Comparison of ENCODE assay signal across 8 mouse cellular contexts in the genomic region with DNA sequence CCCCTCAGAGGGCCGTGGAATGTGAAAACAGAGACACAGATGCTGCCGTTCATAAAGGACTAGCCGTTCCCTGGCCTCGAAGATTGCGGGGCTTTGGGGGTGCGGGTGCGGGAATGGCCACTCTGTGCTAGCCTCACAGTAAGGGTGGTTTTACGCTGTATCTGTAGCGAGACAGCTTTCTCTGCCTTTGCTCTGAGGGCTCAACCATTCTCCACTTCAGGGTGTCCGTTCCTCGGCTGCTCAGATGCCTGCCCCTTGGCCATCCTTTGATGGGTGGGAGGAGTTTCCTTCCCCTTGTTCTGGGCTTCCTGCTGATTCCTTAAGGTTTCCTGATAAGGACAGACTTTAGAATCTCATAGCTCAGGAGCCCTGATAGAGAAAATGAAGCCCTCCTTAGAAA. TPM values are rescaled to one million over a fixed set of nuclear protein-coding genes. Genes with fewer than 3 reads are reported as not detected.
A peak's percentile ranks its signal among the peaks of the same experiment; 100 is the strongest.
DNase-seq lines count a peak whose midpoint lies in the region; ATAC-seq and TF ChIP-seq lines count a peak whose summit lies in the region.

No protein-coding gene starts in this region.

- no peak for TF ChIP-seq POLR2A in spleen, adult 2 months (IDR thresholded peaks at IDR 0.05; ENCODE audit: low read depth, low read length)
- TF ChIP-seq POLR2A in limb, embryonic 14.5 days (IDR thresholded peaks at IDR 0.05; ENCODE audit: borderline replicate concordance, extremely low read depth, insufficient read depth, insufficient read length) = no peak
- TF ChIP-seq POLR2A in myocyte (IDR thresholded peaks at IDR 0.05; ENCODE audit: insufficient read length, low read depth) = no peak

- H3K27me3 ChIP-seq in spleen, adult 2 months (ENCODE audit: control insufficient read depth, insufficient read depth, low read length) = no peaks in the 10 kb centered on the region
- H3K27me3 ChIP-seq in forebrain, embryonic 11.5 days (ENCODE audit: control insufficient read depth, insufficient read depth, low read length) = no peaks in the 10 kb centered on the region; the same call in 1 of the 2 replicates
- H3K27me3 ChIP-seq in hindbrain, embryonic 11.5 days (ENCODE audit: control insufficient read depth, insufficient read depth, low read length) = no peaks in the 10 kb centered on the region
- no peaks in the 10 kb centered on the region for H3K27me3 ChIP-seq in limb, embryonic 14.5 days (ENCODE audit: control insufficient read depth, insufficient read depth, low read length)
- H3K27me3 ChIP-seq in myocyte (ENCODE audit: control insufficient read depth, insufficient read depth, insufficient read length) = peaks cover 7% of the 10 kb centered on the region

- no peak for TF ChIP-seq CTCF in spleen, adult 2 months (IDR thresholded peaks at IDR 0.05; ENCODE audit: extremely low read depth, insufficient read depth, insufficient read length, insufficient replicate concordance)

- H3K4me3 ChIP-seq in spleen, adult 2 months (ENCODE audit: extremely low read depth, insufficient read depth, insufficient read length) = peak overlapping the region; percentile 86
- H3K4me3 ChIP-seq in forebrain, embryonic 11.5 days (ENCODE audit: low read depth, low read length) = peak overlapping the region; percentile 3; the same call in 1 of the 2 replicates
- peak overlapping the region; percentile 15; the same call in 1 of the 2 replicates for H3K4me3 ChIP-seq in hindbrain, embryonic 11.5 days (ENCODE audit: low read depth, low read length)
- H3K4me3 ChIP-seq in limb, embryonic 14.5 days (replicated peaks; ENCODE audit: low read length) = peak overlapping the region; percentile 24
- H3K4me3 ChIP-seq in myocyte = peak overlapping the region; percentile 14

- H3K9ac ChIP-seq in forebrain, embryonic 11.5 days (ENCODE audit: low read length) = no peak overlapping the region
- H3K9ac ChIP-seq in hindbrain, embryonic 11.5 days (ENCODE audit: low read depth, low read length) = no peak overlapping the region; the same call in 1 of the 2 replicates
- H3K9ac ChIP-seq in limb, embryonic 14.5 days (ENCODE audit: low read depth, low read length, severe bottlenecking) = peak overlapping the region; percentile 32; the same call in 1 of the 2 replicates

- H3K4me2 ChIP-seq in forebrain, embryonic 11.5 days (ENCODE audit: low read depth, low read length, severe bottlenecking) = peak overlapping the region; percentile 19
- H3K4me2 ChIP-seq in hindbrain, embryonic 11.5 days (replicated peaks; ENCODE audit: low read depth, low read length) = peak overlapping the region; percentile 34
- H3K4me2 ChIP-seq in limb, embryonic 14.5 days (replicated peaks; ENCODE audit: low read depth, low read length, severe bottlenecking) = peak overlapping the region; percentile 48
- H3K4me2 ChIP-seq in myocyte (ENCODE audit: low read depth) = peak overlapping the region; percentile 75

- WGBS in spleen, adult 2 months = 3% methylated on average over 11 of the region's 11 CpGs
- 11% methylated on average over 11 of the region's 11 CpGs for whole genome bisulfite sequencing in forebrain, embryonic 11.5 days
- 7% methylated on average over 11 of the region's 11 CpGs for WGBS in hindbrain, embryonic 11.5 days
- WGBS in limb, embryonic 14.5 days = 9% methylated on average over 11 of the region's 11 CpGs

- no peak overlapping the region for H3ac ChIP-seq in myocyte (ENCODE audit: control insufficient read depth, insufficient read length)

- H3K27ac ChIP-seq in spleen, adult 2 months (ENCODE audit: insufficient read depth, low read length) = peak overlapping the region; percentile 97
- H3K27ac ChIP-seq in forebrain, embryonic 11.5 days (ENCODE audit: low read depth, low read length) = no peak overlapping the region
- H3K27ac ChIP-seq in hindbrain, embryonic 11.5 days (ENCODE audit: low read depth, low read length) = no peak overlapping the region
- H3K27ac ChIP-seq in limb, embryonic 14.5 days (replicated peaks; ENCODE audit: low read depth, low read length) = no peak overlapping the region

- H3K4me1 ChIP-seq in spleen, adult 2 months (ENCODE audit: control insufficient read depth, insufficient read depth, insufficient read length) = peaks cover 19% of the 10 kb centered on the region
- H3K4me1 ChIP-seq in forebrain, embryonic 11.5 days (replicated peaks; ENCODE audit: control insufficient read depth, insufficient read depth, low read length) = no peaks in the 10 kb centered on the region
- H3K4me1 ChIP-seq in hindbrain, embryonic 11.5 days (replicated peaks; ENCODE audit: control insufficient read depth, insufficient read depth, low read length) = no peaks in the 10 kb centered on the region
- H3K4me1 ChIP-seq in limb, embryonic 14.5 days (ENCODE audit: control insufficient read depth, insufficient read depth, low read length) = no peaks in the 10 kb centered on the region

- no peaks in the 10 kb centered on the region for H3K36me3 ChIP-seq in spleen, adult 2 months (ENCODE audit: control insufficient read depth, insufficient read depth, low read length)
- H3K36me3 ChIP-seq in forebrain, embryonic 11.5 days (ENCODE audit: control insufficient read depth, insufficient read depth, low read length) = no peaks in the 10 kb centered on the region
- no peaks in the 10 kb centered on the region for H3K36me3 ChIP-seq in hindbrain, embryonic 11.5 days (ENCODE audit: control insufficient read depth, insufficient read depth, low read length)
- H3K36me3 ChIP-seq in limb, embryonic 14.5 days (ENCODE audit: control insufficient read depth, insufficient read depth, low read length) = no peaks in the 10 kb centered on the region
- no peaks in the 10 kb centered on the region for H3K36me3 ChIP-seq in myocyte (ENCODE audit: control insufficient read depth, insufficient read depth)

- no peak for DNase-seq in spleen, adult 2 months (ENCODE audit: low read depth in 1 of 2, low spot score in 2 of 2)
- no peak for DNase-seq in spleen, adult 12 weeks (ENCODE audit: low spot score)
- DNase-seq in forebrain, embryonic 11.5 days (ENCODE audit: low spot score) = no peak
- peak; percentile 25 for DNase-seq in hindbrain, embryonic 11.5 days (ENCODE audit: low spot score)
- no peak for DNase-seq in limb, embryonic 14.5 days (ENCODE audit: low spot score)
- no peak for DNase-seq in adipocyte (ENCODE audit: low spot score)
- no peak for DNase-seq in cerebellum, postnatal 4 days (ENCODE audit: low spot score in 2 of 2)

- no peak for ATAC-seq in forebrain, embryonic 11.5 days (replicated peaks; ENCODE audit: low FRiP score)
- no peak for ATAC-seq in hindbrain, embryonic 11.5 days (ENCODE audit: low FRiP score)
- no peak for ATAC-seq in limb, embryonic 14.5 days (ENCODE audit: low FRiP score, low read depth)

- H3K9me3 ChIP-seq in forebrain, embryonic 11.5 days (ENCODE audit: control insufficient read depth, low read length) = no peaks in the 10 kb centered on the region
- no peaks in the 10 kb centered on the region for H3K9me3 ChIP-seq in hindbrain, embryonic 11.5 days (ENCODE audit: control insufficient read depth, low read length)
- H3K9me3 ChIP-seq in limb, embryonic 14.5 days (ENCODE audit: control insufficient read depth, low read length) = no peaks in the 10 kb centered on the region

- H3K79me2 ChIP-seq in myocyte (ENCODE audit: control insufficient read depth, insufficient read depth) = no peaks in the 10 kb centered on the region

TF ChIP-seq in myocyte, 11 proteins besides CTCF, POLR2A, EP300 and RAD21 (continues in another document):
- TF ChIP-seq MYOD1 (IDR thresholded peaks at IDR 0.05; ENCODE audit: control insufficient read depth in 1 of 3, insufficient read length in 2 of 3, low read depth in 2 of 3) (no peak), TCF12 (IDR thresholded peaks at IDR 0.05; ENCODE audit: insufficient read depth, poor library complexity, severe bottlenecking) (no peak), MAX (IDR thresholded peaks at IDR 0.05; ENCODE audit: low read depth) (no peak), CEBPB (IDR thresholded peaks at IDR 0.05; ENCODE audit: insufficient read depth, poor library complexity, severe bottlenecking) (no peak), POLR2AphosphoS2 (IDR thresholded peaks at IDR 0.05; ENCODE audit: insufficient read length, low read depth) (no peak), TCF3 (IDR thresholded peaks at IDR 0.05; ENCODE audit: insufficient read length, low read depth) (no peak), REST (IDR thresholded peaks at IDR 0.05; ENCODE audit: insufficient read depth, insufficient read length) (no peak), USF1 (IDR thresholded peaks at IDR 0.05; ENCODE audit: low read depth) (no peak)

RNA-seq across cellular contexts. Expression of a gene that starts 18.8 kb away (rescaled TPM):
- 65.7 and 76.3 TPM in 2 replicates for polyA plus RNA-seq in spleen, adult 2 months (2012; rRNA removed)
- 3.3 and 5.4 TPM in 2 replicates for polyA plus RNA-seq in forebrain, embryonic 11.5 days (2014; fragmentation: Nextera tagmentation; extraction: Ambion mirVana)
- polyA plus RNA-seq in hindbrain, embryonic 11.5 days (2014; fragmentation: Nextera tagmentation; extraction: Ambion mirVana) = 4.3 and 5.8 TPM in 2 replicates
- 11.2 and 14.7 TPM in 2 replicates for polyA plus RNA-seq in limb, embryonic 14.5 days (2012; rRNA removed)
- 35.3 and 49.4 TPM in 2 replicates for polyA plus RNA-seq in limb, embryonic 14.5 days (2014; fragmentation: Nextera tagmentation; extraction: Ambion mirVana)
- 1.1 TPM for polyA plus RNA-seq in myocyte (2012; fragmentation: generic; extraction: Trizol)

RNA-seq across cellular contexts. Expression of a gene that starts 21.9 kb away (rescaled TPM):
- 4.0 and 5.6 TPM in 2 replicates for polyA plus RNA-seq in spleen, adult 2 months (2012; rRNA removed)
- 94.8 and 110 TPM in 2 replicates for polyA plus RNA-seq in forebrain, embryonic 11.5 days (2014; fragmentation: Nextera tagmentation; extraction: Ambion mirVana)
- polyA plus RNA-seq in hindbrain, embryonic 11.5 days (2014; fragmentation: Nextera tagmentation; extraction: Ambion mirVana) = 91.4 and 109 TPM in 2 replicates
- polyA plus RNA-seq in limb, embryonic 14.5 days (2012; rRNA removed) = 25.6 and 29.2 TPM in 2 replicates
- polyA plus RNA-seq in limb, embryonic 14.5 days (2014; fragmentation: Nextera tagmentation; extraction: Ambion mirVana) = 67.1 and 71.1 TPM in 2 replicates
- 25.6 TPM for polyA plus RNA-seq in myocyte (2012; fragmentation: generic; extraction: Trizol)

RNA-seq across cellular contexts. Expression of a gene that starts 58.9 kb away (rescaled TPM):
- 8.0 and 10.4 TPM in 2 replicates for polyA plus RNA-seq in spleen, adult 2 months (2012; rRNA removed)
- 31.2 and 33.5 TPM in 2 replicates for polyA plus RNA-seq in forebrain, embryonic 11.5 days (2014; fragmentation: Nextera tagmentation; extraction: Ambion mirVana)
- 27.4 and 33.2 TPM in 2 replicates for polyA plus RNA-seq in hindbrain, embryonic 11.5 days (2014; fragmentation: Nextera tagmentation; extraction: Ambion mirVana)
- polyA plus RNA-seq in limb, embryonic 14.5 days (2012; rRNA removed) = 28.7 and 30.8 TPM in 2 replicates
- 24.2 and 25.5 TPM in 2 replicates for polyA plus RNA-seq in limb, embryonic 14.5 days (2014; fragmentation: Nextera tagmentation; extraction: Ambion mirVana)
- polyA plus RNA-seq in myocyte (2012; fragmentation: generic; extraction: Trizol) = 30.6 TPM

RNA-seq across cellular contexts. Expression of a gene that starts 59.2 kb away (rescaled TPM):
- not detected in 2 replicates for polyA plus RNA-seq in spleen, adult 2 months (2012; rRNA removed)
- polyA plus RNA-seq in forebrain, embryonic 11.5 days (2014; fragmentation: Nextera tagmentation; extraction: Ambion mirVana) = 0.35 and 0.87 TPM in 2 replicates
- polyA plus RNA-seq in hindbrain, embryonic 11.5 days (2014; fragmentation: Nextera tagmentation; extraction: Ambion mirVana) = 0.95 and 1.2 TPM in 2 replicates
- 0.33 TPM in 2 replicates for polyA plus RNA-seq in limb, embryonic 14.5 days (2012; rRNA removed)
- polyA plus RNA-seq in limb, embryonic 14.5 days (2014; fragmentation: Nextera tagmentation; extraction: Ambion mirVana) = 0.29 and 0.39 TPM in 2 replicates
- 0.20 TPM for polyA plus RNA-seq in myocyte (2012; fragmentation: generic; extraction: Trizol)

Comparison
In these comparisons a context has a peak if more than half of its experiments do, and no peak if none do; other contexts are left out.
1. H3K4me3 ChIP-seq: peak in every context shown above with its lines; median percentile 86 in spleen, adult 2 months; 24 in limb, embryonic 14.5 days; 15 in hindbrain, embryonic 11.5 days; 14 in myocyte; 3 in forebrain, embryonic 11.5 days.
2. H3K4me2 ChIP-seq: peak in every context shown above with its lines; median percentile 75 in myocyte; 48 in limb, embryonic 14.5 days; 34 in hindbrain, embryonic 11.5 days; 19 in forebrain, embryonic 11.5 days.